Mouse (Mus musculus): ENCODE results near the gene Gm4969.
"Not testable (repeated sequence)": the region's sequence is repeated elsewhere in the genome, so short reads cannot be mapped to it uniquely, and the experiment has no call there.

The Gm4969 gene

GRCm38 (mm10) chr7:19092381-19093173 is 25.6 kb downstream of the Gm4969 start:
- DNase-seq, result peak; percentile 70

GRCm38 (mm10) chr7:19091913-19092312 is 26.3 kb downstream of the Gm4969 start:
- DNase-seq, result no peak

- peak; percentile 70 for DNase-seq
Observed at GRCm38 (mm10) chr7:19088813-19089212, 29.4 kb downstream of the Gm4969 start.

- no peak for DNase-seq
Observed at GRCm38 (mm10) chr7:19086760-19087159, 31.4 kb downstream of the Gm4969 start.

GRCm38 (mm10) chr7:19086042-19086441 is 32.1 kb downstream of the Gm4969 start:
- no peak for DNase-seq

- DNase-seq, result no peak
Observed at GRCm38 (mm10) chr7:19085495-19085894, 32.7 kb downstream of the Gm4969 start.

- DNase-seq, result no peak
Observed at GRCm38 (mm10) chr7:19084921-19085473, 33.2 kb downstream of the Gm4969 start.

- no peak for DNase-seq
Observed at GRCm38 (mm10) chr7:19084277-19084771, 33.8 kb downstream of the Gm4969 start.

GRCm38 (mm10) chr7:19083701-19084100 is 34.5 kb downstream of the Gm4969 start, which contains the start of gene Dmpk:
Dmpk (plus strand) TSS chr7:19083849.
- DNase-seq, result no peak

- no peak for DNase-seq
Observed at GRCm38 (mm10) chr7:19083096-19083495, 35.1 kb downstream of the Gm4969 start.

GRCm38 (mm10) chr7:19082171-19082570 is 36.0 kb downstream of the Gm4969 start:
- no peak for DNase-seq

GRCm38 (mm10) chr7:19080451-19080950 is 37.7 kb downstream of the Gm4969 start:
- no peak for DNase-seq

GRCm38 (mm10) chr7:19078732-19079131 is 39.4 kb downstream of the Gm4969 start:
- no peak for DNase-seq

GRCm38 (mm10) chr7:19077761-19078160 is 40.4 kb downstream of the Gm4969 start:
- no peak for DNase-seq

GRCm38 (mm10) chr7:19076586-19076991 is 41.6 kb downstream of the Gm4969 start:
- DNase-seq, result no peak

GRCm38 (mm10) chr7:19075723-19076585 is 42.2 kb downstream of the Gm4969 start, which contains the start of gene Dmwd:
Dmwd (plus strand) TSS chr7:19076227.
- peak; percentile 97 for DNase-seq

- no peak for DNase-seq
Observed at GRCm38 (mm10) chr7:19075231-19075630, 42.9 kb downstream of the Gm4969 start.

GRCm38 (mm10) chr7:19074494-19074893 is 43.7 kb downstream of the Gm4969 start:
- DNase-seq, result no peak

- no peak for DNase-seq
Observed at GRCm38 (mm10) chr7:19073504-19073903, 44.7 kb downstream of the Gm4969 start.

GRCm38 (mm10) chr7:19071024-19071423 is 47.1 kb downstream of the Gm4969 start:
- not testable (repeated sequence) for DNase-seq

GRCm38 (mm10) chr7:19069500-19069899 is 48.7 kb downstream of the Gm4969 start:
- no peak for DNase-seq

GRCm38 (mm10) chr7:19068707-19069106 is 49.5 kb downstream of the Gm4969 start:
- DNase-seq, result peak; percentile 83

- no peak for DNase-seq
Observed at GRCm38 (mm10) chr7:19067935-19068334, 50.2 kb downstream of the Gm4969 start.
